Mouse (Mus musculus): ENCODE data around the gene Gm7358. TPM values are rescaled to one million over a fixed set of nuclear protein-coding genes. Genes with fewer than 3 reads are reported as not detected.

Gene Gm7358
- total RNA-seq (2023) = not detected

DNA sequence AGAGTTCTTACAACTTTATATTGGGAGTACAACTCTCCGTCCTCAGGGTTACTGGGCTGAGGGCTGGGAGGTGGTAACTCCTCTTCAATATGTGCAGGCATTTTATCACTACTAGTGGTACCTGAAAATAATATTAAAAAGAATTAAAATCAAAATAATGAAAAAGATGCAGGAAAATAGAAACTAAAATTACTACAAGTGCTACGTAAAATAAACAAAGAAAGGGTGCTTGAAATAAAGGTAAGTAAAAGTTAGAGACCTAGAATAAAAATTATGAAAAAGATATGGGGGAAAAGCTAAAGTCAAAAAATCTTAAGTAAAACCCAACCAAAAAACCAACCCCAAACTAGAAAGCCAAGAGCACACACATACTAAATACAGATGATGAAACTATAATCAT lies at the start of gene Gm7358:
Gene Gm7358, minus strand, starts transcription at position 101 of the 400 bp plus-strand sequence.

Other genes with a start within 250 kb of the Gm7358 start
- gene Gm7168, start 111.2 kb downstream of the Gm7358 start, total RNA-seq (2023) = not detected
- not detected for gene Gm7356, start 55.8 kb downstream of the Gm7358 start, total RNA-seq (2023)
- gene Dact2, start 144.8 kb upstream of the Gm7358 start, total RNA-seq (2023) = not detected
- under 1 TPM; 0.26 to 0.37 TPM for gene Smoc2, start 220.0 kb upstream of the Gm7358 start, total RNA-seq (2023)

Data from neutrophil, adult 83 days (primary cell).